Mouse (Mus musculus): Measurements from ENCODE around the gene Arpp19. TPM values are rescaled to one million over a fixed set of nuclear protein-coding genes. Genes with fewer than 3 reads are reported as not detected.

Gene Arpp19
- polyA plus RNA-seq, 1 experiment from 2014 or later: 324 TPM

DNA sequence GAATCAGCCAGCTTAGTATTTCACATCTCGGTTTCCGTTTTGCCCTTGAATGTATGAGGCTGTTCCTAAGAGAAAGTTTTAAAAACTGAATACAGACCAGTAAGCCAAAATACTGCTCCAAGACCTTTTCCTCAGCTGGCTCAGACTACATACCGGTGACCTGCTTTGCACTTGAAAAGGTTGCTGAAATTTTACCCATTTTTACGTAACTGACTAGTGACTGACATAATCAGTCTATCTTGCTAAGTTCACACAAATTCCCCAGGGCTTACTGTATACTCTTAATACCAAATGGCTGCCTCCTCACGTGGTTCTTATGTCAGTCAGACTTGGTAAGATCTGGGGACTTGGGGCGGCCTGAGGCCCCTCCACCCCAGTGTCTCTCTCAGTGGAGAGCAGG is 18.2 kb upstream of the Arpp19 start:
- Histone ChIP-seq H3K4me3 (no peak overlapping the region), H3K4me2 (no peak overlapping the region), H3K9me3 (no peaks in the 10 kb centered on the region), H3K27me3 (no peaks in the 10 kb centered on the region), H3K9ac (no peak overlapping the region), H3K27ac (no peak overlapping the region), H3K36me3 (peaks cover 43% of the 10 kb centered on the region), H3K4me1 (peaks cover 17% of the 10 kb centered on the region)
- ATAC-seq (ENCODE audit: insufficient number of reproducible peaks, insufficient read depth, low FRiP score, low TSS enrichment, low read depth): no peak
- WGBS: 77% methylated on average over 6 of the region's 6 CpGs

DNA sequence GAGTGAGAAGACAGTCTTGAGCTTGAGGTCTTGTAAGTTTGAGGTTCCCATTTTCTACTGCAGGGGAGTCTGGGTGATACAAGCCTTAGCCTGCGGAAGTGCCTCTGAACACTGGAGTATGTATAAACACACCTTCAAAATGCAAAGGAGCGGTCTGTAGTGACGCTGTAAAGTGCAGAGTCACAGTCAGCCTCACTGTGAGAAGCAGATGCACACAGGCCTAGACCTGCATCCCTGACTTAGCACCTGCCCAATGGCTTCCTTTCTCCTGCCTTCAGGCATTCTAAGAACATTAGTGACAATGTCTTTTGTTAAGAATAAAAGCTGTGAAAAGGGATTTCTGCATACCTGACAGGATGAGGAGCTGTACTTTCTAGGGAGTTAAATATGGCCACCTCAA is 17.8 kb upstream of the Arpp19 start:
- Histone ChIP-seq H3K36me3 (peaks cover 45% of the 10 kb centered on the region), H3K27me3 (no peaks in the 10 kb centered on the region), H3K4me1 (peaks cover 17% of the 10 kb centered on the region), H3K4me3 (no peak overlapping the region), H3K27ac (no peak overlapping the region), H3K9ac (no peak overlapping the region), H3K4me2 (no peak overlapping the region), H3K9me3 (no peaks in the 10 kb centered on the region)
- no peak for ATAC-seq (ENCODE audit: insufficient number of reproducible peaks, insufficient read depth, low FRiP score, low TSS enrichment, low read depth)
- WGBS: 75% methylated on average over 3 of the region's 3 CpGs

- WGBS: 39% methylated on average over 4 of the region's 4 CpGs
- no peak overlapping the region for H3K4me3 ChIP-seq
- H3K9me3 ChIP-seq: no peaks in the 10 kb centered on the region
- no peak overlapping the region for H3K27ac ChIP-seq
- peaks cover 17% of the 10 kb centered on the region for H3K4me1 ChIP-seq
- no peak overlapping the region for H3K9ac ChIP-seq
- H3K27me3 ChIP-seq: no peaks in the 10 kb centered on the region
- no peak overlapping the region for H3K4me2 ChIP-seq
- no peak for ATAC-seq (ENCODE audit: insufficient number of reproducible peaks, insufficient read depth, low FRiP score, low TSS enrichment, low read depth)
- H3K36me3 ChIP-seq: peaks cover 42% of the 10 kb centered on the region
These were observed 16.9 kb upstream of the Arpp19 start for GRCm38 (mm10) chr9:75020561-75020960.

DNA sequence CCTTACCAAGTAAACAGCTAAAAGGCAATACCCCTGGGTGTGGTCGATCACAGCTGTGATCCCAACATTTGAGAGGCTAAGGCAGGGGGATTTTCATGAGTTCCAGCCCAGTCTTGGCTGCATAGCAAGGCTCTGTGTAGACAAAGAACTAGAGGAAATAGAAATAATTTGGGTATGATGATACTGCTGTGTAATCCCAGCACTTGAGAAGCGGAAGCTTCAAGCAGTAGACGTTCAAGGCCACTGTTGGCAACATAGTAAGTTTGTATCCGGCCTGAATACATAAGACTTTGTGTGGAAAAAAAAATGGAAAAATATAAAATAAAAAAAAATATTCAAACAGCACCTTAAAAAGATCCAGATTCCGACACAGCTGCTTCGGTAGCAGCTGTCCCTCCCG is 14.9 kb upstream of the Arpp19 start:
- no peak overlapping the region for H3K4me2 ChIP-seq
- no peaks in the 10 kb centered on the region for H3K27me3 ChIP-seq
- peaks cover 17% of the 10 kb centered on the region for H3K4me1 ChIP-seq
- no peaks in the 10 kb centered on the region for H3K9me3 ChIP-seq
- no peak overlapping the region for H3K27ac ChIP-seq
- no peak overlapping the region for H3K9ac ChIP-seq
- H3K4me3 ChIP-seq: no peak overlapping the region
- no peak for ATAC-seq (ENCODE audit: insufficient number of reproducible peaks, insufficient read depth, low FRiP score, low TSS enrichment, low read depth)
- 59% methylated on average over 7 of the region's 7 CpGs for WGBS
- peaks cover 42% of the 10 kb centered on the region for H3K36me3 ChIP-seq

- Histone ChIP-seq H3K4me1 (peaks cover 17% of the 10 kb centered on the region), H3K9ac (no peak overlapping the region), H3K27me3 (no peaks in the 10 kb centered on the region), H3K4me2 (no peak overlapping the region), H3K4me3 (no peak overlapping the region), H3K9me3 (no peaks in the 10 kb centered on the region), H3K36me3 (peaks cover 38% of the 10 kb centered on the region), H3K27ac (no peak overlapping the region)
- ATAC-seq (ENCODE audit: insufficient number of reproducible peaks, insufficient read depth, low FRiP score, low TSS enrichment, low read depth): no peak
- WGBS: 62% methylated on average over 5 of the region's 5 CpGs
These were observed 14.1 kb upstream of the Arpp19 start for GRCm38 (mm10) chr9:75023150-75023894.

DNA sequence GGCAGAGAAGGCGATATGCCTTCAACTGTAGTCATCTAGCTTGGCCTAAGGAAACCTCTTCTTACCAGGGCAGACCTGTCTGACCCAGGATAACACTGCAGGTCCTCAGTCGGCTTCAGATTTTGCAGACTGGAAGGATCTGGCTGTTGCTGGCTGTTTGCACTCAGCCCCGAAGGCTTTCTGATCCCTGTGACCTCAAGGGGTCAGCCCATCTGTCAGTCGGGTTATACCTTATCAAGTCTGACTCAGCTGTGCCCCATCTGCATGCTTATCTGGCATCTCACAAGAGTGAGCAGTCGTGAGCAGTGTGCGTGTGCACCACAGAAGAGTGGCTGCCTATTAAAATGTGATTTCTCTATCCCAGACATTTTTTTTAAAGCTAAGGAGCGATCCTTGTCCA is 13.3 kb upstream of the Arpp19 start:
- peaks cover 32% of the 10 kb centered on the region for H3K36me3 ChIP-seq
- no peak overlapping the region for H3K4me3 ChIP-seq
- no peak overlapping the region for H3K27ac ChIP-seq
- H3K9ac ChIP-seq: no peak overlapping the region
- 40% methylated on average over 7 of the region's 7 CpGs for WGBS
- ATAC-seq (ENCODE audit: insufficient number of reproducible peaks, insufficient read depth, low FRiP score, low TSS enrichment, low read depth): no peak
- no peaks in the 10 kb centered on the region for H3K9me3 ChIP-seq
- peaks cover 17% of the 10 kb centered on the region for H3K4me1 ChIP-seq
- H3K27me3 ChIP-seq: no peaks in the 10 kb centered on the region
- no peak overlapping the region for H3K4me2 ChIP-seq

- ATAC-seq (ENCODE audit: insufficient number of reproducible peaks, insufficient read depth, low FRiP score, low TSS enrichment, low read depth): no peak
- H3K9me3 ChIP-seq: no peaks in the 10 kb centered on the region
- H3K27ac ChIP-seq: no peak overlapping the region
- H3K9ac ChIP-seq: no peak overlapping the region
- peaks cover 17% of the 10 kb centered on the region for H3K4me1 ChIP-seq
- 70% methylated on average over 6 of the region's 6 CpGs for WGBS
- peaks cover 22% of the 10 kb centered on the region for H3K36me3 ChIP-seq
- no peaks in the 10 kb centered on the region for H3K27me3 ChIP-seq
- H3K4me2 ChIP-seq: no peak overlapping the region
- no peak overlapping the region for H3K4me3 ChIP-seq
These were observed 11.7 kb upstream of the Arpp19 start for GRCm38 (mm10) chr9:75025689-75026088.

- peaks cover 8% of the 10 kb centered on the region; the same call in 1 of the 2 replicates for H3K4me1 ChIP-seq
- no peak overlapping the region for H3K4me3 ChIP-seq
- ATAC-seq (ENCODE audit: insufficient number of reproducible peaks, insufficient read depth, low FRiP score, low TSS enrichment, low read depth): no peak
- no peak overlapping the region for H3K9ac ChIP-seq
- 94% methylated on average over 1 of the region's 1 CpGs for WGBS
- H3K36me3 ChIP-seq: no peaks in the 10 kb centered on the region
- no peaks in the 10 kb centered on the region for H3K9me3 ChIP-seq
- H3K27ac ChIP-seq: no peak overlapping the region
- H3K4me2 ChIP-seq: no peak overlapping the region
- H3K27me3 ChIP-seq: no peaks in the 10 kb centered on the region
These were observed 5.0 kb upstream of the Arpp19 start for GRCm38 (mm10) chr9:75032408-75032807.

DNA sequence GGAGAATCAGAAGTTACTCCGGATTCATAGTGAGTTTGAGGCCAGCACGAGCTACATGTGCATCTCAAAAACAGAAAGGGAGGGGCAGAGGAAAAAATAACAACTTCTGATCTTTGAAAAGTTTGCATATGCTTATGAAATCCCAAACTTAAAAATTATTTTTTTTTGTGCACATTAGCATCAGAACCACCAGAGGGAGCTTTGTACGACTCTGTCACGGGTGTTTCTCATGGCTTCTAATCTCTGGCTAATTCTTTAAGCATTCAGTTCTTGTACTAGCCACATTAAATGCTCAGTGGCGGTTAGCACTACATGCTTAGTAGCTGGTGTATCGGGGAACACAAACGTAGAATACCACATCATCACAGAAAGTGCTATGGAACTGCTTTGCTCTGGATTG is 4.3 kb upstream of the Arpp19 start:
- Histone ChIP-seq H3K27me3 (no peaks in the 10 kb centered on the region), H3K36me3 (no peaks in the 10 kb centered on the region), H3K27ac (no peak overlapping the region), H3K4me1 (peaks cover 8% of the 10 kb centered on the region; the same call in 1 of the 2 replicates), H3K4me3 (no peak overlapping the region), H3K9ac (no peak overlapping the region), H3K4me2 (no peak overlapping the region), H3K9me3 (no peaks in the 10 kb centered on the region)
- 48% methylated on average over 7 of the region's 7 CpGs for WGBS
- ATAC-seq (ENCODE audit: insufficient number of reproducible peaks, insufficient read depth, low FRiP score, low TSS enrichment, low read depth): no peak

- ATAC-seq (ENCODE audit: insufficient number of reproducible peaks, insufficient read depth, low FRiP score, low TSS enrichment, low read depth): no peak
- no peaks in the 10 kb centered on the region for H3K27me3 ChIP-seq
- H3K9ac ChIP-seq: no peak overlapping the region
- no peaks in the 10 kb centered on the region for H3K9me3 ChIP-seq
- peaks cover 16% of the 10 kb centered on the region for H3K4me1 ChIP-seq
- H3K4me2 ChIP-seq: no peak overlapping the region
- no peaks in the 10 kb centered on the region for H3K36me3 ChIP-seq
- 13% methylated on average over 1 of the region's 1 CpGs for WGBS
- no peak overlapping the region for H3K4me3 ChIP-seq
- H3K27ac ChIP-seq: 0 out of 2 replicates have a peak overlapping the region, but pooled peaks have one; percentile 11
These were observed 2.7 kb upstream of the Arpp19 start for GRCm38 (mm10) chr9:75034691-75035090.

- Histone ChIP-seq H3K9ac (no peak overlapping the region), H3K9me3 (no peaks in the 10 kb centered on the region), H3K36me3 (no peaks in the 10 kb centered on the region), H3K4me1 (peaks cover 19% of the 10 kb centered on the region), H3K27me3 (no peaks in the 10 kb centered on the region), H3K4me2 (no peak overlapping the region), H3K4me3 (no peak overlapping the region), H3K27ac (no peak overlapping the region)
- WGBS: 79% methylated on average over 4 of the region's 4 CpGs
- ATAC-seq (ENCODE audit: insufficient number of reproducible peaks, insufficient read depth, low FRiP score, low TSS enrichment, low read depth): no peak
These were observed 1.5 kb upstream of the Arpp19 start for GRCm38 (mm10) chr9:75035944-75036343.

- no peak for ATAC-seq (ENCODE audit: insufficient number of reproducible peaks, insufficient read depth, low FRiP score, low TSS enrichment, low read depth)
These were observed 909 bp downstream of the Arpp19 start for GRCm38 (mm10) chr9:75038357-75038688.

More at GRCm38 (mm10) chr9:75038357-75038688, 909 bp downstream of the Arpp19 start:
- Histone ChIP-seq H3K27me3 (no peaks in the 10 kb centered on the region), H3K36me3 (0 out of 2 replicates have a peak, but pooled peaks cover 9% of the 10 kb centered on the region), H3K27ac (no peak overlapping the region), H3K9me3 (no peaks in the 10 kb centered on the region), H3K4me2 (peak overlapping the region; percentile 68), H3K9ac (peak overlapping the region; percentile 95), H3K4me1 (peaks cover 19% of the 10 kb centered on the region), H3K4me3 (peak overlapping the region; percentile 94)
- under 1% methylated on average over 10 of the region's 10 CpGs for WGBS
